Mouse (Mus musculus): ENCODE measurements around the gene Plekhm2.

The Plekhm2 gene

GRCm38 (mm10) chr4:141630021-141630420 lies 34.7 kb downstream of the Plekhm2 start:
- DNase-seq: no peak

- no peak for DNase-seq
Measured at GRCm38 (mm10) chr4:141628661-141629060, 36.0 kb downstream of the Plekhm2 start.

DNA sequence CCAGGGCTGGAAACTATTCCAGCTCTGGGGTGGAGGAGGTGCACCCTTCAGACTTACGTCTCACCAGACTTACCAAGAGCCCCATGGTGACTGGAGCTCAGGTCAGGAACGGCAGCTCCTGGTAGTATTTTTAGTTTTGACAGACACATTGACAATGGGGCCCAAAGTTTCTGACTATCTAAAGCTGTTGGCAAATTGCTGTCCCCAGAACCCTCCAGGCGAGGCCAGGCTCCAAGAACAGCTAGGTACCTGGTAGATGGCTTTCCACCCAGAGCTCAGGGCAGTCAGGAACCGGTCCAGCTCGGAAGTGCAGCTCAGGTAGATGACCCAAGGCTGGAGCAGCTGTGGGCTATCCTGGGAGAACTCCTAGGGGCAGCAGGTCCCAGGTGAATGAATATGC lies 37.2 kb downstream of the Plekhm2 start:
- DNase-seq: no peak

GRCm38 (mm10) chr4:141625774-141626550 lies 38.7 kb downstream of the Plekhm2 start:
- no peak for DNase-seq

DNA sequence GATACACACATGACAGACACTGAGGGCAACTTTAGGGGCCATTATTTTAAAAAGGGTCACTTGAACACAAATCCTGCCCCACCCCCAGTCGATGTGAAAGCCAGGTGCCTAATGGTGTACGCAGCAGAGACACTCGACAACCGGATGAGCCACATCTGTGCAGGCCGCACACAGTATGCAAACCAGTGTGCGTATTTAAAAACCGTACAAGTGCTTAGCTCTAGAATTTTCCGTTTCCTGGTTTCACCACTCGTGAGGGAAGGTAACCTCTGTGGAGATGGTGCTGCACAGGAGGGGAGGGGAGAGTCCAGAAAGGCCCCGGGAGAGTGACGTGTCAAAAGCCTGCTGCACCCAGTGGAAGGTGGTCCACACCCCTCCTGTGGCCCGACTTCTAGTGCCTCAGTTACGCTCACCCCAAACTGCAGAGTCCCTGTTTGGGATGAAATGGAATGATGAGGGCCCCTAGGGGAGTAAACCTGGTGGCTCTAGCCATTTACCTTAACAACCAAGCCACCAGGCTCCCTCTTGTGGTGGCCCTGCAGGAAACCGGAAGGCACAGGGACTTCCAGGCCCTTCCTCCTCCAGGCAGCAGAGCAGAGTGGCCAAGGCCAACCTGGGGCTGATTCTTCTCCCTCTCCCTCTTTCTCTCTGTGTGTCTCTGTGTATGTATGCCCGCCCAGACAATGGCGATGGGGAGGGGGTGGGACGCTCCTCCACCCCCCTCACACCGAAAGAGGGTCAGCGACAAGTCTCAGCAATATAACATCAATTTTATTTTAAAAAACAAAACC lies 39.5 kb downstream of the Plekhm2 start:
- DNase-seq: peak in 1 of 2 experiments; percentile 46

- no peak for DNase-seq
Measured at GRCm38 (mm10) chr4:141624134-141624533, 40.6 kb downstream of the Plekhm2 start.

GRCm38 (mm10) chr4:141623666-141624065 lies 41.0 kb downstream of the Plekhm2 start, which contains the start of gene Slc25a34:
Gene Slc25a34 (minus strand): TSS chr4:141623821.
- peak in 1 of 2 experiments; percentile 38 for DNase-seq

DNA sequence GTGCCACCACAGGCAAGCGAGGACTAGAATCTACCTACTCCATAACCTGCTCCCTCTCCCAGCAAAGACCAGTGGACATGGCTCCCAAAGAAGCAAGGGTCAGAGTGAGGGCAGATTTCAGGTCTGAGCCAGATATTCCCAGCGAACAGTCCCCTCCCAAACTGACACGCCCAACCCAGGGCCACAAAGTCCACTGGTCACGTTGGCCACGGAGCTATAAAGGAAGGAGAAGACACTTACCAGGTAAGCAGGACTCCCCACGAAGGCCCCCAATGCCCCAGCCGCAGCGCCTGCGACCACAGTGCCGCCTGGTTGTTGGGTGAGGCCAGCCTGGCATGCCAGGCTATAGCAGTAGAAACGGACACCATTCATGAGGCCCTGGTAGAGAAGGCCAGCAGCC lies 41.7 kb downstream of the Plekhm2 start:
- DNase-seq: no peak

GRCm38 (mm10) chr4:141622580-141622979 lies 42.1 kb downstream of the Plekhm2 start:
- no peak for DNase-seq

DNA sequence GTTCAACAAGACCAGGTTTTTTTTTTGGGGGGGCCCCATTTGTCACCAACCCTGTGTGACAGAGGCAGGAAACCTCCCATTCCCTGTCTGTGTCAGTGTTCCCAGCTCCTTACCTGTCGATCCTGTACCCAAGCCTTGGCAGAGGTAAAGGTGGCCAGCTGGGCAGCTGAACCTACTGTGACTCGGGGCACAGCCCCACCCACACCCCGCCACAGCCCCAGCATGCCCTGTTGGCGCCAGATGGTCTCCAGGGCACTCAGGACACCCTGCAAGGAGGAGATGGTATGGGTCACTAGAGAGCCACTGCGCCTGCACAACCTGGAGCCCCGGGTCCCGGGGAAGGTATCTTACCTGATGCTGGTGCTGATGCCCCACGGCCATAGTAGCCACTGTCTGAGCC lies 42.6 kb downstream of the Plekhm2 start:
- no peak for DNase-seq

GRCm38 (mm10) chr4:141621297-141621696 lies 43.4 kb downstream of the Plekhm2 start:
- DNase-seq: no peak

DNA sequence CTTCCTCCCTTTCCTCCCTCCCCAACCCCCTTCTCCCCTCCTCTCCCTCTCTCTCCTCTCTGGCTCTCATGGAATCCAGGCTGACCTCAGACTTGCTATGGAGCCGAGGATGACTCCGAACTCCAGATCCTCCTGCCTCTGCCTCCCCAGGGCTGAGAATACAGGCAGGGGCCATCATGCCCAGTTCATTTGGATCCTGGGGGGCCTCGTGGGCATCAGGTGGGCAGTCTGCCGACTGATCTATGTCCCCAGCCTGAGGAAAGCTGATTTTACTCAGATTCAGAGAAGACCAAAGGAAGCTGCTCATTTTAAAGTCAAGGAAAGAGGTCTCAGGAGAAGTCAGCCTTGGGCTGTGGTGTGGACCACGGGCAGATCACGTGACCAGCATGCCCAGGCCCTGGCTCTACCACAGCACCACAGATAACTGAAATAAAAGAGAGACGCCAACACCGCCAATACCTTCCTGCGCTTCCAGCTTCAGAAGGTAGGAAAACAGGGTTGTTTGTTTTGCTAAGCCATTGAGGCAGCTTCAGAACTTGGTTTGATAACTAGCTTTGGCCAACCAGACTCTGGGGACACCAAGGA lies 45.3 kb downstream of the Plekhm2 start:
- no peak for DNase-seq

DNA sequence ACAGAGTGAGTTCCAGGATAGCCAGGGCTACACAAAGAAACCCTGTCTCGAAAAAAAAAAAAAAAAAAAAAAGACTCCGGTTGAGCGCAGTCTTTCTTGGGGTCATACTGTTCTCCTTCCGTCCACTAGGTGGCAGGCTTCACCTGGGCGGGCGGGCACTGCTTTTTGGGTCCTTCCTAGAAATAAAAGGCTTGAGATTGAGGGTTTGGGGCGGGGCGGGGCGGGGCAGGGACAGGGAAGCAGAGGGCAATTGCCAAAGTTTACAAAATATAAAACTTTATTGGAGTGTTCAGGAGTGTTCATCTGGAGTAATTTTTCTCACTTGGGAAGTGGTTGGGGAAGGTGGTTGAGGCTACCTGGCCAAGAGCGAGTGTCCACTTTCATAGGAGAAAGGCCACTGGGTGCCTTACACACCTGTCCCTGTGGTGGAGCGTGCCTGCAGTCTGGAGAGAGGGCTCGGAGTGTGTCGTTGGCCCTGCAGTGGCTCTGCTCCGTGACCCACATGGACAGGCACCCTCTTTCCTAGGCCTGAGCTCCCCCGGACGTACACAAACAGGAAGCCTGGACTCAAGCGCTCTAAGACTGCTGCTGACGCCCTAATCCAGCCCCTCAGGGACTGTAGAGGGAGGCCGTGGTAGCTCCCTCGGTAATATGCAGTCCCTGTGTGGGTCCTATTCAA lies 46.0 kb downstream of the Plekhm2 start, which contains the start of gene Tmem82:
Gene Tmem82, minus strand, starts transcription at position 69 of the 679 bp plus-strand sequence.
- peak; percentile 72 to 81 for DNase-seq

DNA sequence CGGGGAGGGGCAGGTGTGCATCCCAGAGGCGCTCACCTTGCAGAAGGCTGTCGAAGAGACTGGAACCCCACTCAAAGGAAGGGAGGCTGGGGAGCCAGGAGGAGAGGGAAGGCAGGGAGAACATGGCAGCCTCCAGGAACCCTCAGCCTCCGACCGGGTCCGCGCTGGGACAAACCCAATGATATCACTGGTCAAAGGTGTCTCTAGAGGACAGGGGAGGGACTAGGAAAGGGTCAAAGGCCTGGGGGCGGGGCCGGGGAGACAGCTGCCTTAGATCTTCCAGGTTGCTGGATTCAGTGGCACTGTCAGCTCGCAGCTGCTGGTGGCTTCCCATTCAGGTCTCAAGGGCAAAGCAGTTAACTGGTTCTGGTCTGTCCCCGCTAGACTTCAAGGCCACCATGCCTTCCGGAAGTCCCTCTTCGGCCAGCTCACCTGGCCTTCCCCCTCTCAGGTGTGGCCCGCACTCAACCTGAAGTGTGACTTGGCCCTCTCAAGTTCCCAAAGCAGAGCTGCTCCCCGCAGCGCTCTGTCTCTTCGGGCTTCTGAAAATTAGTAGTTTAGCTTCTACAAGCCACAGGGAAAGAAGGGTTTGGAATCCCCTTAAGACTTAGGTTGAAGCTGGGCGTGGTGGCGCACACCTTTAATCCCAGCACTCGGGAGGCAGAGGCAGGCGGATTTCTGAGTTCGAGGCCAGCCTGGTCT lies 46.7 kb downstream of the Plekhm2 start:
- peak in 1 of 2 experiments; percentile 23 for DNase-seq

- DNase-seq: peak; percentile 47 to 70
Measured at GRCm38 (mm10) chr4:141617299-141617698, 47.4 kb downstream of the Plekhm2 start.

- no peak for DNase-seq
Measured at GRCm38 (mm10) chr4:141616811-141617210, 47.9 kb downstream of the Plekhm2 start.

DNA sequence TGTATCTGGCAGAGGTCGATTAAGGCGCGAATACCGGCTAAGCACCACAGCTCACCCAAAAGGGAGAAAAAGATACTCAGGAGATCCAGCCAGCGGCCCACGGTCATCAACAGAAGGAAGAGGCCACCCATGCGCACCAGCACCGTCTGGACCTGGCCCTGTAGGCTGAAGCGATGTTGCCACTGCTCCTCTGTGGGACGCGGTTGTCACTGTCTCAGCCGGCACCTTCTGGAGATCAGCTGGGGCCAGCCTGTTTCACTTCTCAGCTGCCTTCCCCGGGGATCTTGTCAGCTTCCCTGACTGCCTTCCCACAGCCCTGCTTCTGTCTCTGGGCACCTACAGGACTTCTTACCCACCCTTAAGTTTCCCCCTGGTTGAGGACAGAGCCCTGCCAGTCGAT lies 49.8 kb downstream of the Plekhm2 start:
- peak in 1 of 2 experiments; percentile 47 for DNase-seq

GRCm38 (mm10) chr4:141609538-141609937 lies 55.2 kb downstream of the Plekhm2 start:
- DNase-seq: no peak

DNA sequence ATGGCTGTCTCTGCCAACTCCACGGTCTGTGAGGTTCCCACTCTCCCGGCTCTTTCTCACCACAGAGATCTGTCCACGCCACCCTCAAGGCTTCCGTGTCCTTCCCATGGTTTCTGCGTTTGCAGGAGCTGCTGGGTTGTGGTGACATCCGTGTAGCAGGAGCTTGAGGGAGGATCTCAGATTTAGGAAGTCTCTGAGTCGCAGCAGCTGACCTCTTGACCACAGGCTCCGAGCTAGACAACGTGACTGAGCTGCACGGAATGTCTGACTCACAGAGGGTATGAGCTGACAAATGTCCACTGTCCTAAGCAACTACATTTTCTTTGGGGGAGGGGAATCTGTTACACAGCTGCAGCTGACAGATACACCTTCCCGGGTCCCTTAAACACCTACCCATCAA lies 58.8 kb downstream of the Plekhm2 start, which contains the start of gene Fblim1:
Gene Fblim1, minus strand, starts transcription at position 236 of the 400 bp plus-strand sequence.
- no peak for DNase-seq

DNA sequence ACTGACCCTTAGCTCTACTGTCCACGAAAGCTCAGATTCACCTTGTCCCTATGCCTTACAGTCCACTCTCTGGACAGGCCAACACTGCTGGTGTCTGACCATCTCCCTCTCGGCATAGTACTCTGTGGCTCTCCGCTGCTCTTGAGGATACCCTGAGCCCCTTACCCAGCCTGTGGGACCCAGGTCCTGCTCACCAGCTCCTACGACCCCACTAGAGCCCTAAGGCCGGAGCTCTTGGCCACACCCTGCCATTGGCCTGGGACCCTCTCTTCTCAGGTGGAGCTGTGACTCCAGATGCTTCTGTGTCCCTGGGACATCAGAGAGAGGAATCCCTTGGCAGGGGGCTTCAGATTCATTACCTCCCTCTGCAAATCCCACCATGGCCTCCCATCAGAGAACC lies 59.3 kb downstream of the Plekhm2 start:
- no peak for DNase-seq

DNA sequence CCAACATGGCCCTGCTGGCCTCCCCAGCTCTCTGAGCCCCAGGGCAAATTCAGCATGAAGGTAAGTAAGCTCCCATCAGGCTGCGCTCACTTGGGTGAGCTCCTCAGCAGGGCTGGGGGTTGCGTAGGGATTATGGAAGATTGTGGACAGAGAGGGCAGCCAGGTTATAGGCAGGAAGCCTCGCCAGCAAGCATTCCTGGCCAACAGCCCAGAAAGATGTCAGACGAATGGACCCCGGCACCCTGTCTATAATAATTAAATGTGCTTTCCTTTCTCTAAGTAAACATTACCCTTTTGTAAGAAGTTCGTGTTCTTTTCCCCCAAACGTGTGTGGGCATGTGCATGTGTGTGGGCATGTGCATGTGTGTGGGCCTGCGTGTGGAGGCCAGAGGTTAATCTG lies 60.2 kb downstream of the Plekhm2 start:
- no peak for DNase-seq

DNA sequence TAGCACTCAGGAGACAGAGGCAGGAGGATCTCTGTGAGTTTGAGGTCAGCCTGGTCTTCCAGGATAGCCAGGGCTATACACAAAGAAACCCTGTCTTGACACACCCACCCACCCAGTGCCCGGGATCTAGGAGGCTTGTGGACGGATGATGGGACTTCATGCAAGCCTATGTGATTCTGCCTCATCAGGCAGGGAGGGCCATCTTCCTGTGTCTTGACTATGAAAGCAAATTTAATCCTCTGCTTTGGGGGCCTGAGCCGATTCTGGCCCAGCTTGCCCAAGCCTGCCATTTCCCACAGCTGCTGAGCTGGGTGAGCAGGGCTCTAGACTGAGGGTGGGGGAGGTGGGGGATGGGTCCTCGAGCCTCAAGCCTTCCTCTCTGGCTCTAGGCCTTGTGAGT lies 60.8 kb downstream of the Plekhm2 start:
- DNase-seq: no peak
